Mouse (Mus musculus) limb, embryonic 14.5 days (tissue): ENCODE data around the gene Ppt2. TPM values are rescaled to one million over a fixed set of nuclear protein-coding genes. Genes with fewer than 3 reads are reported as not detected.

Source experiments
- ATAC-seq: fragments of 200-750 bp; cut with Nextera tagmentation; 2 replicates; pipeline ENCODE4 v1.8.0; 2017; ENCODE audit warnings: low read depth, moderate number of reproducible peaks, moderate TSS enrichment; ENCODE audit not compliant: low FRiP score
- DNase-seq: peaks from one replicate; pipeline ENCODE4 v3.0.0-alpha.2; 2015; ENCODE audit warnings: low spot score
- H3K27ac ChIP-seq: fragments of 300-500 bp; sonication (generic); replicated peaks from 2 replicates; pipeline ENCODE4 v1.5.1; 2014; ENCODE audit warnings: low read depth, mild to moderate bottlenecking, low read length, moderate library complexity, mixed read lengths
- H3K27me3 ChIP-seq: fragments of 300-500 bp; sonication (generic); 2 replicates; pipeline ENCODE4 v1.6.1; 2014; ENCODE audit warnings: low read length, mixed read lengths; ENCODE audit not compliant: control insufficient read depth, insufficient read depth
- H3K36me3 ChIP-seq: fragments of 300-500 bp; sonication (generic); 2 replicates; pipeline ENCODE4 v1.6.1; 2014; ENCODE audit warnings: mild to moderate bottlenecking, low read length, moderate library complexity, mixed read lengths; ENCODE audit not compliant: control insufficient read depth, insufficient read depth
- H3K4me1 ChIP-seq: fragments of 300-500 bp; sonication (generic); 2 replicates; pipeline ENCODE4 v1.6.1; 2014; ENCODE audit warnings: antibody characterized with exemption, low read length, mixed read lengths; ENCODE audit not compliant: control insufficient read depth, insufficient read depth
- H3K4me2 ChIP-seq: fragments of 300-500 bp; sonication (generic); replicated peaks from 2 replicates; pipeline ENCODE4 v1.6.1; 2014; ENCODE audit warnings: low read depth, mild to moderate bottlenecking, low read length, moderate library complexity; ENCODE audit not compliant: severe bottlenecking
- H3K4me3 ChIP-seq: fragments of 300-500 bp; sonication (generic); replicated peaks from 2 replicates; pipeline ENCODE4 v1.5.1; 2014; ENCODE audit warnings: low read length
- H3K9ac ChIP-seq: fragments of 300-500 bp; sonication (generic); 2 replicates; pipeline ENCODE4 v1.6.1; 2014; ENCODE audit warnings: mild to moderate bottlenecking, low read depth, low read length, moderate library complexity; ENCODE audit not compliant: severe bottlenecking
- H3K9me3 ChIP-seq: fragments of 300-500 bp; sonication (generic); 2 replicates; pipeline ENCODE4 v1.6.1; 2016; ENCODE audit warnings: low read length; ENCODE audit not compliant: control insufficient read depth
- POLR2A ChIP-seq: fragments of 200-500 bp; IDR thresholded peaks from 2 replicates; pipeline ENCODE4 v1.8.0; 2012; ENCODE audit warnings: inconsistent platforms, mild to moderate bottlenecking, moderate library complexity, borderline replicate concordance; ENCODE audit not compliant: insufficient read depth, insufficient read length; ENCODE audit errors: extremely low read depth
- WGBS: fragments of 180-500 bp; shearing (Covaris S2); extraction: QIAGEN DNeasy Blood & Tissue Kit; methylation state at CpG from one replicate; pipeline ENCODE4 v1.1.7; 2014; 5-methylcytosine and 5-hydroxymethylcytosine counted together
- polyA plus RNA-seq, 2 experiments: library from polyadenylated mRNA; depleted of rRNA in 1 of 2; stranded (reverse) in 1 of 2; unstranded in 1 of 2; fragments of >200 nt; fragmentation: Nextera tagmentation in 1 of 2; extraction: Ambion mirVana in 1 of 2; gene quantifications; 2 replicates each; pipeline versions ENCODE4 v1.2.1 to v1.2.3; 2012 to 2014

Gene Ppt2
- polyA plus RNA-seq, 2 experiments = 29.9 to 39.6 TPM

- Histone ChIP-seq H3K9ac (no peak overlapping the region), H3K4me3 (no peak overlapping the region), H3K9me3 (no peaks in the 10 kb centered on the region), H3K36me3 (no peaks in the 10 kb centered on the region), H3K27me3 (peaks cover 27% of the 10 kb centered on the region), H3K4me2 (no peak overlapping the region), H3K4me1 (peaks cover 7% of the 10 kb centered on the region), H3K27ac (no peak overlapping the region)
- TF ChIP-seq POLR2A = no peak
- ATAC-seq (no peak), DNase-seq (no peak)
- WGBS = 22% methylated on average over 1 of the region's 1 CpGs
These were observed 35.2 kb upstream of the Ppt2 start for GRCm38 (mm10) chr17:34663558-34663957.

DNA sequence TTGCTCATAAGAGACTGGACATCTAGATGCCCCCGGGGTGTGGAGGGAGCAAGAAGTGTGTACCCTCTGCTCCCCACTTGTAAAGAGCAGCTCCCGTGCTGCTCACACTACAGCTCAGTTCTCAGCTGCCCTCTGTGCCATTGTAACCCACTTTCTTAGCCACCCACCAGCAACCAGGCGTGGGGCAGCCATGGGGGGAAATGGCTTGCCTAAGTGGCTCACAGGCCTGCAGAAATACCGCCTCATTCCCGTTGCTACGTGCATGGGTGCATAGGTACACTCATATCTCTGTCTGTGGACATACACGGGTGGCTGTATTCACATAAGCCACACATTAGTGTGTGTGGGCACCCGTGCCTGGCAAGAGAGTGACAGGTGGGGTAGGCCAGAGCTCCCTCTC, 34.7 kb upstream of the Ppt2 start:
- H3K36me3 ChIP-seq = no peaks in the 10 kb centered on the region
- no peaks in the 10 kb centered on the region for H3K9me3 ChIP-seq
- TF ChIP-seq POLR2A = no peak
- no peak overlapping the region for H3K27ac ChIP-seq
- H3K4me3 ChIP-seq = no peak overlapping the region
- no peak for DNase-seq
- no peak for ATAC-seq
- no peak overlapping the region for H3K9ac ChIP-seq
- H3K27me3 ChIP-seq = peaks cover 27% of the 10 kb centered on the region
- 77% methylated on average over 8 of the region's 8 CpGs for WGBS
- H3K4me1 ChIP-seq = peaks cover 7% of the 10 kb centered on the region
- no peak overlapping the region for H3K4me2 ChIP-seq

- peaks cover 27% of the 10 kb centered on the region for H3K27me3 ChIP-seq
- WGBS = 75% methylated on average over 1 of the region's 1 CpGs
- no peak overlapping the region for H3K4me2 ChIP-seq
These were observed 34.2 kb upstream of the Ppt2 start for GRCm38 (mm10) chr17:34662468-34662867.

GRCm38 (mm10) chr17:34661121-34661591, 32.8 kb upstream of the Ppt2 start:
- H3K27me3 ChIP-seq = peaks cover 27% of the 10 kb centered on the region
- no peak for TF ChIP-seq POLR2A
- peaks cover 7% of the 10 kb centered on the region for H3K4me1 ChIP-seq
- peak overlapping the region; percentile 5; the same call in 1 of the 2 replicates for H3K4me3 ChIP-seq
- H3K27ac ChIP-seq = no peak overlapping the region
- H3K4me2 ChIP-seq = peak overlapping the region; percentile 35; the same call in 1 of the 2 replicates
- no peaks in the 10 kb centered on the region for H3K9me3 ChIP-seq
- no peak overlapping the region for H3K9ac ChIP-seq
- no peaks in the 10 kb centered on the region for H3K36me3 ChIP-seq
- ATAC-seq (no peak), DNase-seq (peak; percentile 11)
- WGBS = 5% methylated on average over 18 of the region's 19 CpGs

More at GRCm38 (mm10) chr17:34662468-34662867, 34.2 kb upstream of the Ppt2 start:
- Histone ChIP-seq H3K9ac (no peak overlapping the region), H3K4me1 (peaks cover 7% of the 10 kb centered on the region), H3K4me3 (no peak overlapping the region), H3K27ac (no peak overlapping the region), H3K36me3 (no peaks in the 10 kb centered on the region), H3K9me3 (no peaks in the 10 kb centered on the region)
- DNase-seq = no peak
- TF ChIP-seq POLR2A = no peak
- no peak for ATAC-seq

- H3K4me3 ChIP-seq = no peak overlapping the region
- DNase-seq (no peak), ATAC-seq (no peak)
- no peak overlapping the region for H3K4me2 ChIP-seq
- no peak overlapping the region for H3K27ac ChIP-seq
- no peak for TF ChIP-seq POLR2A
- H3K9ac ChIP-seq = no peak overlapping the region
- H3K36me3 ChIP-seq = no peaks in the 10 kb centered on the region; the same call in 1 of the 2 replicates
- H3K27me3 ChIP-seq = peaks cover 27% of the 10 kb centered on the region
- H3K9me3 ChIP-seq = no peaks in the 10 kb centered on the region
- peaks cover 7% of the 10 kb centered on the region for H3K4me1 ChIP-seq
- WGBS = 28% methylated on average over 10 of the region's 11 CpGs
These were observed 32.0 kb upstream of the Ppt2 start for GRCm38 (mm10) chr17:34660259-34660820.

DNA sequence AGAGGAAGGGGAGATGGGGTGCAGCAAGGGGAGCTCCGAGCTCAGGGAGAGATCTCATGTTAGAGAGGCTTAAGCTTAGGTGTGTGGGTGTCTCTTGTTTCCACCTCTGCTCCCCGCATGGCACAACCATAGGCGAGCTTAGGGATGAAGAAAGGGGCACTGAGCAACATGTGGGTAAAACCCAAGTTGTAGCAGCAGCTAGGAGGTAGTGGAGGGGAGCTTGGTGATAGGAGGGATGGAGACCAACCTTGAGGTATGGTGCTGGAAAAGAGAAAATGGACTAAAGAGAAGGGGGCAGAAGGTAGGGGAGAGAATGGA, 31.5 kb upstream of the Ppt2 start:
- Histone ChIP-seq H3K9ac (no peak overlapping the region), H3K27ac (no peak overlapping the region), H3K4me2 (no peak overlapping the region), H3K9me3 (no peaks in the 10 kb centered on the region), H3K4me1 (peaks cover 7% of the 10 kb centered on the region), H3K27me3 (peaks cover 27% of the 10 kb centered on the region), H3K36me3 (no peaks in the 10 kb centered on the region; the same call in 1 of the 2 replicates), H3K4me3 (no peak overlapping the region)
- 65% methylated on average over 3 of the region's 3 CpGs for WGBS
- ATAC-seq = no peak
- DNase-seq = no peak
- no peak for TF ChIP-seq POLR2A
